Mouse (Mus musculus) CH12.LX (cell line): Measurements from ENCODE around the gene Pex14.

Experiments used
- HCFC1 ChIP-seq: IDR thresholded peaks from 2 replicates; pipeline ENCODE4 v1.6.1; 2012; ENCODE audit warnings: low read depth, mild to moderate bottlenecking, inconsistent platforms, low read length, improper control_type of control experiment
- IRF4 ChIP-seq: IDR thresholded peaks from 2 replicates; pipeline ENCODE4 v1.6.1; 2014; ENCODE audit warnings: low read depth, mild to moderate bottlenecking, inconsistent platforms, low read length, improper control_type of control experiment
- MAX ChIP-seq: IDR thresholded peaks from 2 replicates; pipeline ENCODE4 v1.6.1; 2011; ENCODE audit warnings: low read length, improper control_type of control experiment
- MYC ChIP-seq: IDR thresholded peaks from 2 replicates; pipeline ENCODE4 v1.6.1; 2011; ENCODE audit warnings: low read depth, mild to moderate bottlenecking, improper control_type of control experiment, low read length
- POLR2A ChIP-seq: IDR thresholded peaks from 2 replicates; pipeline ENCODE4 v1.6.1; 2011; ENCODE audit warnings: low read depth, mild to moderate bottlenecking, improper control_type of control experiment, low read length
- POLR2AphosphoS2 ChIP-seq: IDR thresholded peaks from 2 replicates; pipeline ENCODE4 v1.6.1; 2011; ENCODE audit warnings: low read depth, low read length, improper control_type of control experiment
- ZC3H11A ChIP-seq: IDR thresholded peaks from 2 replicates; pipeline ENCODE4 v1.6.1; 2012; ENCODE audit warnings: low read depth, mild to moderate bottlenecking, inconsistent platforms, low read length, improper control_type of control experiment
- ZMIZ1 ChIP-seq: IDR thresholded peaks from 2 replicates; pipeline ENCODE4 v1.6.1; 2012; ENCODE audit warnings: low read depth, mild to moderate bottlenecking, inconsistent platforms, low read length, improper control_type of control experiment

DNA sequence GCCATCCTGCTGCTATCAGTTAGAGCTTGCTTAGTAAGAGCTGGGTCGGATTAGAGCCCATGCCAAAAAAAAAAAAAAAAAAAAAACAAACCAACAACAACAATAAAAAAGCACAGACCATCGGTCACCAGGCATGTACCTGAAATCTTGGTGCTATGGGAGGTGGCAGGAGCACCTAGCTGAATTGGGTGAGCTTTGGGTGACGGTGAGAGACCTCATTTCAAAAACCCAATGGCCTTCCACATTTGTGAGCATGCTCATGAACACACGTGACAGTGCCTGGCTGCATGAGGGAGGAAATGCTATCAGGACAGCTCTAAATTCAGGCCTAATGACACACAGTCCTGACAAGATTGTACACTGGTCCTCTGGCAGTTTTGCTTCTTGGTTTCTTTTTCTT lies 48.4 kb upstream of the Pex14 start:
- TF ChIP-seq IRF4 (no peak), MYC (no peak), MAX (no peak), POLR2A (no peak), ZC3H11A (no peak), ZMIZ1 (no peak), HCFC1 (no peak), POLR2AphosphoS2 (no peak)
